Comparison of ENCODE assay signal across 22 mouse cellular contexts in genomic region chr9:95353829-95354391, GRCm38 (mm10). TPM values are rescaled to one million over a fixed set of nuclear protein-coding genes. Genes with fewer than 3 reads are reported as not detected.
DNase-seq lines count a peak whose midpoint lies in the region; ATAC-seq and TF ChIP-seq lines count a peak whose summit lies in the region.
"Had no signal": no experiment of that assay in that cellular context is flagged by ENCODE, and none has a peak within 500 bp of the region (broad histone marks: within the 10 kb centered on the region; RNA-seq: fewer than 3 reads in every experiment).

No protein-coding gene starts in this region.

- peak; percentile 95 for ATAC-seq in common myeloid progenitor, adult 5-6 weeks (replicated peaks; ENCODE audit: low read depth, poor library complexity, severe bottlenecking)
- peak; percentile 65 for ATAC-seq in megakaryocyte progenitor cell, adult 5-6 weeks (replicated peaks; ENCODE audit: poor library complexity)
- ATAC-seq: forebrain, postnatal 0 days had no signal

- H3K27ac ChIP-seq in thymus, adult 2 months (ENCODE audit: control insufficient read depth, insufficient read depth, low read length): no peak overlapping the region
- H3K27ac ChIP-seq: embryonic facial prominence, embryonic 13.5 days; forebrain, embryonic 12.5 days; heart, adult 2 months; heart, embryonic 15.5 days; hindbrain, embryonic 10.5 days; hindbrain, embryonic 14.5 days had no signal

- H3K36me3 ChIP-seq in thymus, adult 2 months (ENCODE audit: control insufficient read depth, insufficient read depth, low read length): no peaks in the 10 kb centered on the region
- H3K36me3 ChIP-seq: embryonic facial prominence, embryonic 13.5 days; forebrain, embryonic 12.5 days; G1E; heart, embryonic 15.5 days; hindbrain, embryonic 10.5 days had no signal

- no peak overlapping the region for H3K4me3 ChIP-seq in thymus, adult 2 months (ENCODE audit: control insufficient read depth, insufficient read depth, low read length)
- H3K4me3 ChIP-seq: embryonic facial prominence, embryonic 13.5 days; forebrain, embryonic 12.5 days; heart, adult 2 months; heart, embryonic 15.5 days; hindbrain, embryonic 10.5 days had no signal

- TF ChIP-seq CTCF in thymus, adult 2 months (IDR thresholded peaks at IDR 0.05; ENCODE audit: borderline replicate concordance, control insufficient read depth, extremely low read depth, insufficient read depth, low read length, poor library complexity): no peak

- 0 out of 2 replicates have a peak, but pooled peaks cover 2% of the 10 kb centered on the region for H3K4me1 ChIP-seq in thymus, adult 2 months (replicated peaks; ENCODE audit: control insufficient read depth, insufficient read depth, low read length)
- H3K4me1 ChIP-seq: embryonic facial prominence, embryonic 13.5 days; forebrain, embryonic 12.5 days; heart, embryonic 15.5 days; hindbrain, embryonic 10.5 days had no signal

- peak; percentile 82 for DNase-seq in 416B (ENCODE audit: low read depth)
- DNase-seq in CD4-positive helper T cell, adult 2 months (ENCODE audit: low read depth, low spot score): peak; percentile 35
- DNase-seq in urinary bladder, postnatal 14 days (ENCODE audit: low spot score): no peak
- DNase-seq in layer of hippocampus, postnatal 10 days (ENCODE audit: low spot score in 2 of 2): no peak
- DNase-seq in thymus, adult 2 months: no peak
- DNase-seq: adrenal gland, postnatal 14 days; B cell, adult 2 months; cerebellum, adult 11-12 months; cerebellum, adult 9-10 months; cerebellum, postnatal 25 days; forebrain, postnatal 0 days; gastrocnemius, postnatal 14 days; heart, adult 2 months; heart, postnatal 14 days had no signal

- WGBS in thymus, adult 2 months: 53% methylated on average over 5 of the region's 5 CpGs

- TF ChIP-seq POLR2A in thymus, adult 2 months (IDR thresholded peaks at IDR 0.05; ENCODE audit: control insufficient read depth, extremely low read depth, insufficient read depth, low read length, poor library complexity): no peak

- H3K27me3 ChIP-seq in thymus, adult 2 months (ENCODE audit: control insufficient read depth, insufficient read depth, low read length): no peaks in the 10 kb centered on the region
- H3K27me3 ChIP-seq: embryonic facial prominence, embryonic 13.5 days; forebrain, embryonic 12.5 days; heart, embryonic 15.5 days had no signal

RNA-seq across cellular contexts. Expression of gene Chst2, which starts 52.6 kb away (rescaled TPM):
- 0.05 TPM in 1 of 2 replicates, not detected in the other for total RNA-seq in common myeloid progenitor, adult 5-6 weeks (2017)
- total RNA-seq in megakaryocyte progenitor cell, adult 5-6 weeks (2015): 0.05 and 0.10 TPM in 2 replicates
- 0.03 TPM in 1 of 2 replicates, not detected in the other for total RNA-seq in megakaryocyte progenitor cell, adult 5-6 weeks (2017)
- 100 to 1,000 TPM; 138 to 140 TPM for total RNA-seq in layer of hippocampus, postnatal 10 days (2021)
- 2.5 and 3.4 TPM in 2 replicates for polyA plus RNA-seq in thymus, adult 2 months (2012; rRNA removed)
- polyA plus RNA-seq: G1E had no signal

Comparison
In these comparisons a context has a peak if more than half of its experiments do, and no peak if none do; other contexts are left out.
1. DNase-seq: peak in 416B (single experiment) and CD4-positive helper T cell, adult 2 months (single experiment); none in urinary bladder, postnatal 14 days (single experiment), layer of hippocampus, postnatal 10 days (0 of 2) and thymus, adult 2 months (single experiment).
2. RNA of gene Chst2, which starts 52.6 kb away (total RNA-seq): 138 to 140 TPM in layer of hippocampus, postnatal 10 days; 0.03 to 0.10 TPM in megakaryocyte progenitor cell, adult 5-6 weeks and 0.05 TPM in common myeloid progenitor, adult 5-6 weeks; every median in the first group is over 100 times any median in the second.